Mouse (Mus musculus) liver, adult 2 months (tissue): ENCODE measurements around the gene Ypel4.

ENCODE experiments used
- CTCF ChIP-seq: fragments of 200-500 bp; IDR thresholded peaks from 2 replicates; pipeline ENCODE4 v1.5.1; 2011; ENCODE audit warnings: low read depth, low read length, control low read depth
- POLR2A ChIP-seq: fragments of 200-500 bp; IDR thresholded peaks from 2 replicates; pipeline ENCODE4 v1.6.1; 2011; ENCODE audit warnings: low read length, control low read depth; ENCODE audit not compliant: insufficient read depth; ENCODE audit errors: extremely low read depth

DNA sequence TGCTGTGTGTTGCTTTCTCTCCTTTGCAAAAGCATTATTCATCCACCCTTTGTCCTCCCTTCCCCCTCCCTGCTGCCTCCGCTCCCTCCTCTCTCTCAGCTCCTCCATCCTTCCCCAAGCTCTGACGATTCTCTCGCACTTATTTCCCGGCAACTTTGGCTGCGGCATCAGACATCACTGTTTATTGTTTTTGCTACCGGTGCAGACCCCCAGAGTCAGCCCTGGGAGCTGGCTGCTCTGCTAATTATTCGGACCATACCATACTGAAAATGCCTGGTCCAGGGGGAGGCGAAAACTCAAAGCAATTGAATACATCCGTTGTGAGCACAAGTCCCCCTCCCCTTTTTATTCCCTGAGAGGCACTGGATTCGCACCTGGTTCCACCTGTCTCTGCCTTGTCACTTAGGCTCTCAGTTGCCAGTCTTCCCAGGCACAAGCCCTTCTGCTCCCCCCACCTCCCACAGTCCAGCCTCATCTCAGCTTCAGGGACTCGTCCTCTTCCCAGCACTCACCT is 550 bp downstream of the Ypel4 start:
- TF ChIP-seq POLR2A, result no peak
- TF ChIP-seq CTCF, result no peak
